Mouse (Mus musculus): ENCODE measurements around the gene Dclk1. TPM values are rescaled to one million over a fixed set of nuclear protein-coding genes. Genes with fewer than 3 reads are reported as not detected.
A peak's percentile ranks its signal among the peaks of the same experiment; 100 is the strongest.

Gene Dclk1
- polyA plus RNA-seq, 1 experiment from 2014 or later, result 30.2 TPM

- Histone ChIP-seq H3K27me3 (ENCODE audit: low read depth, poor library complexity, severe bottlenecking) (no peaks in the 10 kb centered on the region), H3K36me3 (no peaks in the 10 kb centered on the region), H3K4me3 (no peak overlapping the region), H3K27ac (no peak overlapping the region), H3K4me1 (no peaks in the 10 kb centered on the region), H3K9me3 (replicated peaks) (no peaks in the 10 kb centered on the region)
- no peak for DNase-seq (ENCODE audit: low spot score)
- 88% methylated on average over 8 of the region's 8 CpGs for WGBS
Measured at GRCm38 (mm10) chr3:55315827-55316226, 73.7 kb downstream of the Dclk1 start.

GRCm38 (mm10) chr3:55318021-55318420, 75.9 kb downstream of the Dclk1 start:
- Histone ChIP-seq H3K36me3 (no peaks in the 10 kb centered on the region), H3K4me1 (no peaks in the 10 kb centered on the region), H3K4me3 (no peak overlapping the region), H3K27me3 (ENCODE audit: low read depth, poor library complexity, severe bottlenecking) (no peaks in the 10 kb centered on the region), H3K27ac (no peak overlapping the region), H3K9me3 (replicated peaks) (no peaks in the 10 kb centered on the region)
- DNase-seq (ENCODE audit: low spot score), result no peak
- WGBS, result 79% methylated on average over 1 of the region's 1 CpGs

- no peak overlapping the region for H3K27ac ChIP-seq
- 90% methylated on average over 3 of the region's 3 CpGs for WGBS
- no peaks in the 10 kb centered on the region for H3K9me3 ChIP-seq (replicated peaks)
- no peak overlapping the region for H3K4me3 ChIP-seq
- no peaks in the 10 kb centered on the region for H3K36me3 ChIP-seq
- no peaks in the 10 kb centered on the region for H3K27me3 ChIP-seq (ENCODE audit: low read depth, poor library complexity, severe bottlenecking)
- DNase-seq (ENCODE audit: low spot score), result no peak
- H3K4me1 ChIP-seq, result no peaks in the 10 kb centered on the region
Measured at GRCm38 (mm10) chr3:55320572-55320971, 78.4 kb downstream of the Dclk1 start.

- Histone ChIP-seq H3K4me3 (no peak overlapping the region), H3K4me1 (no peaks in the 10 kb centered on the region), H3K27me3 (ENCODE audit: low read depth, poor library complexity, severe bottlenecking) (no peaks in the 10 kb centered on the region), H3K36me3 (no peaks in the 10 kb centered on the region), H3K9me3 (replicated peaks) (no peaks in the 10 kb centered on the region), H3K27ac (no peak overlapping the region)
- no peak for DNase-seq (ENCODE audit: low spot score)
- WGBS, result 78% methylated on average over 1 of the region's 1 CpGs
Measured at GRCm38 (mm10) chr3:55324029-55324428, 81.9 kb downstream of the Dclk1 start.

GRCm38 (mm10) chr3:55330496-55330895, 88.3 kb downstream of the Dclk1 start:
- H3K4me3 ChIP-seq, result no peak overlapping the region
- no peaks in the 10 kb centered on the region for H3K9me3 ChIP-seq (replicated peaks)
- DNase-seq (ENCODE audit: low spot score), result no peak
- H3K36me3 ChIP-seq, result no peaks in the 10 kb centered on the region
- no peak overlapping the region for H3K27ac ChIP-seq
- 88% methylated on average over 4 of the region's 4 CpGs for WGBS
- no peaks in the 10 kb centered on the region for H3K4me1 ChIP-seq
- no peaks in the 10 kb centered on the region for H3K27me3 ChIP-seq (ENCODE audit: low read depth, poor library complexity, severe bottlenecking)

GRCm38 (mm10) chr3:55331694-55332093, 89.5 kb downstream of the Dclk1 start:
- DNase-seq (ENCODE audit: low spot score), result no peak
- no peaks in the 10 kb centered on the region for H3K27me3 ChIP-seq (ENCODE audit: low read depth, poor library complexity, severe bottlenecking)
- H3K36me3 ChIP-seq, result no peaks in the 10 kb centered on the region
- H3K9me3 ChIP-seq (replicated peaks), result no peaks in the 10 kb centered on the region
- H3K4me1 ChIP-seq, result peaks cover 3% of the 10 kb centered on the region
- H3K27ac ChIP-seq, result no peak overlapping the region
- no peak overlapping the region for H3K4me3 ChIP-seq

- H3K27ac ChIP-seq, result no peak overlapping the region
- H3K36me3 ChIP-seq, result no peaks in the 10 kb centered on the region
- no peaks in the 10 kb centered on the region for H3K27me3 ChIP-seq (ENCODE audit: low read depth, poor library complexity, severe bottlenecking)
- peaks cover 8% of the 10 kb centered on the region for H3K4me1 ChIP-seq
- no peak for DNase-seq (ENCODE audit: low spot score)
- no peaks in the 10 kb centered on the region for H3K9me3 ChIP-seq (replicated peaks)
- 84% methylated on average over 3 of the region's 3 CpGs for WGBS
- H3K4me3 ChIP-seq, result no peak overlapping the region
Measured at GRCm38 (mm10) chr3:55333511-55333910, 91.3 kb downstream of the Dclk1 start.

- 66% methylated on average over 11 of the region's 11 CpGs for WGBS
- H3K27ac ChIP-seq, result no peak overlapping the region; the same call in none of the 2 replicates
- H3K27me3 ChIP-seq (ENCODE audit: low read depth, poor library complexity, severe bottlenecking), result no peaks in the 10 kb centered on the region
- H3K36me3 ChIP-seq, result no peaks in the 10 kb centered on the region
- H3K4me3 ChIP-seq, result no peak overlapping the region
- peaks cover 8% of the 10 kb centered on the region for H3K4me1 ChIP-seq
- H3K9me3 ChIP-seq (replicated peaks), result no peaks in the 10 kb centered on the region
- no peak for DNase-seq (ENCODE audit: low spot score)
Measured at GRCm38 (mm10) chr3:55336895-55337294, 94.7 kb downstream of the Dclk1 start.

- WGBS, result 94% methylated on average over 7 of the region's 7 CpGs
- H3K27me3 ChIP-seq (ENCODE audit: low read depth, poor library complexity, severe bottlenecking), result no peaks in the 10 kb centered on the region
- no peak overlapping the region for H3K4me3 ChIP-seq
- DNase-seq (ENCODE audit: low spot score), result no peak
- H3K9me3 ChIP-seq (replicated peaks), result no peaks in the 10 kb centered on the region
- H3K27ac ChIP-seq, result no peak overlapping the region
- H3K36me3 ChIP-seq, result no peaks in the 10 kb centered on the region
- H3K4me1 ChIP-seq, result peaks cover 8% of the 10 kb centered on the region
Measured at GRCm38 (mm10) chr3:55337671-55338070, 95.5 kb downstream of the Dclk1 start.

GRCm38 (mm10) chr3:55342445-55342844, 100.3 kb downstream of the Dclk1 start:
- DNase-seq (ENCODE audit: low spot score), result no peak
- Histone ChIP-seq H3K4me1 (peaks cover 2% of the 10 kb centered on the region), H3K27me3 (ENCODE audit: low read depth, poor library complexity, severe bottlenecking) (no peaks in the 10 kb centered on the region), H3K9me3 (replicated peaks) (no peaks in the 10 kb centered on the region), H3K27ac (no peak overlapping the region), H3K4me3 (no peak overlapping the region), H3K36me3 (no peaks in the 10 kb centered on the region)
- WGBS, result 85% methylated on average over 4 of the region's 4 CpGs

- H3K27me3 ChIP-seq (ENCODE audit: low read depth, poor library complexity, severe bottlenecking), result no peaks in the 10 kb centered on the region
- H3K36me3 ChIP-seq, result no peaks in the 10 kb centered on the region
- no peak overlapping the region for H3K4me3 ChIP-seq
- 47% methylated on average over 16 of the region's 16 CpGs for WGBS
- H3K27ac ChIP-seq, result no peak overlapping the region
- H3K9me3 ChIP-seq (replicated peaks), result no peaks in the 10 kb centered on the region
- peak; percentile 30 for DNase-seq (ENCODE audit: low spot score)
- peaks cover 23% of the 10 kb centered on the region for H3K4me1 ChIP-seq
Measured at GRCm38 (mm10) chr3:55347371-55348025, 105.3 kb downstream of the Dclk1 start.

- H3K36me3 ChIP-seq, result no peaks in the 10 kb centered on the region
- no peak for DNase-seq (ENCODE audit: low spot score)
- no peak overlapping the region for H3K27ac ChIP-seq
- no peaks in the 10 kb centered on the region for H3K9me3 ChIP-seq (replicated peaks)
- no peak overlapping the region for H3K4me3 ChIP-seq
- WGBS, result 88% methylated on average over 5 of the region's 5 CpGs
- H3K4me1 ChIP-seq, result peaks cover 29% of the 10 kb centered on the region
- no peaks in the 10 kb centered on the region for H3K27me3 ChIP-seq (ENCODE audit: low read depth, poor library complexity, severe bottlenecking)
Measured at GRCm38 (mm10) chr3:55348026-55348390, 105.8 kb downstream of the Dclk1 start.

- H3K9me3 ChIP-seq (replicated peaks), result no peaks in the 10 kb centered on the region
- 88% methylated on average over 2 of the region's 2 CpGs for WGBS
- no peaks in the 10 kb centered on the region for H3K36me3 ChIP-seq
- H3K4me3 ChIP-seq, result no peak overlapping the region
- no peak overlapping the region for H3K27ac ChIP-seq
- peak; percentile 21 for DNase-seq (ENCODE audit: low spot score)
- H3K27me3 ChIP-seq (ENCODE audit: low read depth, poor library complexity, severe bottlenecking), result no peaks in the 10 kb centered on the region
- peaks cover 38% of the 10 kb centered on the region for H3K4me1 ChIP-seq
Measured at GRCm38 (mm10) chr3:55350194-55350593, 108.0 kb downstream of the Dclk1 start.
